Mouse (Mus musculus) lung, adult 10 weeks (tissue): ENCODE measurements around the gene Slc16a9. TPM values are rescaled to one million over a fixed set of nuclear protein-coding genes. Genes with fewer than 3 reads are reported as not detected.

Source experiments
- polyA plus RNA-seq: library from polyadenylated mRNA; stranded (reverse); fragments of 350-450 nt; fragmentation: Illumina TruSeq; extraction: RNeasy Lipid Tissue Mini Kit (QIAGEN cat#74804); gene quantifications from one replicate; pipeline ENCODE4 v1.2.3, GENCODE M21; 2014; ENCODE audit warnings: low read depth, low replicate concordance; ENCODE audit not compliant: insufficient read depth

Gene Slc16a9
- polyA plus RNA-seq, result 32.1 TPM

GRCm38 (mm10) chr10:70244921-70245558, at the start of gene Slc16a9:
Gene Slc16a9 (plus strand): TSS chr10:70245100.

GRCm38 (mm10) chr10:70204505-70205399, 40.1 kb upstream of the Slc16a9 start, which contains the start of gene Mrln:
Gene Mrln (plus strand): TSS chr10:70204664.

Other genes with a start within 250 kb of the Slc16a9 start
- gene Ccdc6, start 148.0 kb upstream of the Slc16a9 start, polyA plus RNA-seq, result 8.4 TPM
- gene Mrln, start 40.4 kb upstream of the Slc16a9 start, polyA plus RNA-seq, result 5.2 TPM
- gene Fam13c, start 195.4 kb downstream of the Slc16a9 start, polyA plus RNA-seq, result 7.8 TPM